Mouse (Mus musculus) limb, embryonic 11.5 days (tissue): ENCODE results near the gene Sept6. TPM values are rescaled to one million over a fixed set of nuclear protein-coding genes. Genes with fewer than 3 reads are reported as not detected.

Experiments
- ATAC-seq: fragments of 200-750 bp; cut with Nextera tagmentation; 2 replicates; pipeline ENCODE4 v1.8.0; 2017; ENCODE audit warnings: low read depth; ENCODE audit not compliant: insufficient number of reproducible peaks, low FRiP score, low TSS enrichment
- DNase-seq: peaks from one replicate; pipeline ENCODE4 v3.0.0-alpha.2; 2015; ENCODE audit warnings: low spot score
- H3K27ac ChIP-seq: fragments of 300-500 bp; sonication (generic); replicated peaks from 2 replicates; pipeline ENCODE4 v1.5.1; 2014; ENCODE audit warnings: low read depth, mild to moderate bottlenecking, low read length
- H3K27me3 ChIP-seq: fragments of 300-500 bp; sonication (generic); 2 replicates; pipeline ENCODE4 v1.6.1; 2014; ENCODE audit warnings: mild to moderate bottlenecking, low read length, mixed read lengths; ENCODE audit not compliant: control insufficient read depth, insufficient read depth
- H3K36me3 ChIP-seq: fragments of 300-500 bp; sonication (generic); 2 replicates; pipeline ENCODE4 v1.6.1; 2014; ENCODE audit warnings: mild to moderate bottlenecking, low read length, moderate library complexity, mixed read lengths; ENCODE audit not compliant: control insufficient read depth, insufficient read depth
- H3K4me1 ChIP-seq: fragments of 300-500 bp; sonication (generic); 2 replicates; pipeline ENCODE4 v1.6.1; 2014; ENCODE audit warnings: low read length, mixed read lengths; ENCODE audit not compliant: control insufficient read depth, insufficient read depth
- H3K4me2 ChIP-seq: fragments of 300-500 bp; sonication (generic); 2 replicates; pipeline ENCODE4 v1.6.1; 2014; ENCODE audit warnings: low read depth, mild to moderate bottlenecking, moderate library complexity; ENCODE audit not compliant: severe bottlenecking
- H3K4me3 ChIP-seq: fragments of 300-500 bp; sonication (generic); 2 replicates; pipeline ENCODE4 v1.5.1; 2014; ENCODE audit warnings: low read depth, low read length
- H3K9ac ChIP-seq: fragments of 300-500 bp; sonication (generic); 2 replicates; pipeline ENCODE4 v1.6.1; 2014; ENCODE audit warnings: mild to moderate bottlenecking, low read length
- H3K9me3 ChIP-seq: fragments of 300-500 bp; sonication (generic); 2 replicates; pipeline ENCODE4 v1.6.1; 2016; ENCODE audit warnings: low read length; ENCODE audit not compliant: control insufficient read depth
- WGBS: fragments of 180-500 bp; shearing (Covaris S2); extraction: QIAGEN DNeasy Blood & Tissue Kit; methylation state at CpG from one replicate; pipeline ENCODE4 v1.1.7; 2014; 5-methylcytosine and 5-hydroxymethylcytosine counted together
- polyA plus RNA-seq: library from polyadenylated mRNA; unstranded; fragments of >200 nt; fragmentation: Nextera tagmentation; extraction: Ambion mirVana; gene quantifications from 2 replicates; pipeline ENCODE4 v1.2.1, GENCODE M21; 2014

The Sept6 gene
- polyA plus RNA-seq, 1 experiment from 2014 or later, result 99.0 TPM

- no peaks in the 10 kb centered on the region for H3K27me3 ChIP-seq
- H3K9me3 ChIP-seq, result no peaks in the 10 kb centered on the region
- H3K4me1 ChIP-seq, result peaks cover 4% of the 10 kb centered on the region; the same call in 1 of the 2 replicates
- no peak for DNase-seq
- peak; percentile 37; the same call in 1 of the 2 replicates for ATAC-seq
- no peaks in the 10 kb centered on the region for H3K36me3 ChIP-seq
- peak overlapping the region; percentile 22; the same call in 1 of the 2 replicates for H3K9ac ChIP-seq
- H3K27ac ChIP-seq, result no peak overlapping the region; the same call in 1 of the 2 replicates
- peak overlapping the region; percentile 52 for H3K4me2 ChIP-seq
- WGBS, result 17% methylated on average over 11 of the region's 11 CpGs
- peak overlapping the region; percentile 60 for H3K4me3 ChIP-seq
Measured at GRCm38 (mm10) chrX:36989752-36990404, 1.7 kb downstream of the Sept6 start.

- ATAC-seq (peak; percentile 97), DNase-seq (peak; percentile 82)
- Histone ChIP-seq H3K4me1 (peaks cover 9% of the 10 kb centered on the region; the same call in 1 of the 2 replicates), H3K9ac (peak overlapping the region; percentile 69), H3K4me3 (peak overlapping the region; percentile 60), H3K27me3 (no peaks in the 10 kb centered on the region), H3K9me3 (no peaks in the 10 kb centered on the region), H3K4me2 (peak overlapping the region; percentile 52), H3K27ac (peak overlapping the region; percentile 83), H3K36me3 (no peaks in the 10 kb centered on the region)
- 7% methylated on average over 26 of the region's 29 CpGs for WGBS
Measured at GRCm38 (mm10) chrX:36989234-36989751, 2.3 kb downstream of the Sept6 start.

- Histone ChIP-seq H3K4me2 (peak overlapping the region; percentile 52), H3K4me3 (peak overlapping the region; percentile 60), H3K36me3 (no peaks in the 10 kb centered on the region), H3K4me1 (peaks cover 9% of the 10 kb centered on the region; the same call in 1 of the 2 replicates), H3K27me3 (no peaks in the 10 kb centered on the region), H3K27ac (peak overlapping the region; percentile 83), H3K9ac (peak overlapping the region; percentile 69), H3K9me3 (no peaks in the 10 kb centered on the region)
- peak; percentile 11; the same call in 1 of the 2 replicates for ATAC-seq
- DNase-seq, result peak; percentile 54
- 20% methylated on average over 22 of the region's 23 CpGs for WGBS
Measured at GRCm38 (mm10) chrX:36988754-36989153, 2.8 kb downstream of the Sept6 start.

GRCm38 (mm10) chrX:36987851-36988250, 3.7 kb downstream of the Sept6 start:
- DNase-seq, result no peak
- Histone ChIP-seq H3K4me2 (peak overlapping the region; percentile 52), H3K27ac (no peak overlapping the region), H3K9me3 (no peaks in the 10 kb centered on the region), H3K9ac (no peak overlapping the region), H3K27me3 (no peaks in the 10 kb centered on the region), H3K4me1 (peaks cover 13% of the 10 kb centered on the region), H3K36me3 (no peaks in the 10 kb centered on the region), H3K4me3 (peak overlapping the region; percentile 60)
- WGBS, result 66% methylated on average over 4 of the region's 4 CpGs
- ATAC-seq, result no peak

GRCm38 (mm10) chrX:36985041-36985440, 6.6 kb downstream of the Sept6 start:
- Histone ChIP-seq H3K9ac (no peak overlapping the region), H3K4me1 (peaks cover 15% of the 10 kb centered on the region), H3K9me3 (no peaks in the 10 kb centered on the region), H3K4me3 (no peak overlapping the region), H3K36me3 (no peaks in the 10 kb centered on the region), H3K27ac (no peak overlapping the region), H3K27me3 (no peaks in the 10 kb centered on the region), H3K4me2 (no peak overlapping the region)
- 56% methylated on average over 3 of the region's 3 CpGs for WGBS
- DNase-seq (no peak), ATAC-seq (no peak)

- Histone ChIP-seq H3K4me2 (peak overlapping the region; percentile 20), H3K4me3 (no peak overlapping the region; the same call in 1 of the 2 replicates), H3K9ac (no peak overlapping the region), H3K27ac (peak overlapping the region; percentile 81), H3K36me3 (no peaks in the 10 kb centered on the region), H3K27me3 (no peaks in the 10 kb centered on the region), H3K9me3 (no peaks in the 10 kb centered on the region), H3K4me1 (peaks cover 15% of the 10 kb centered on the region)
- DNase-seq (peak; percentile 73), ATAC-seq (peak; percentile 85)
- 39% methylated on average over 11 of the region's 11 CpGs for WGBS
Measured at GRCm38 (mm10) chrX:36983654-36984311, 7.8 kb downstream of the Sept6 start.

- 55% methylated on average over 8 of the region's 8 CpGs for WGBS
- Histone ChIP-seq H3K4me3 (no peak overlapping the region), H3K9ac (no peak overlapping the region), H3K9me3 (no peaks in the 10 kb centered on the region), H3K4me2 (peak overlapping the region; percentile 24), H3K27ac (peak overlapping the region; percentile 81), H3K4me1 (peaks cover 15% of the 10 kb centered on the region), H3K27me3 (no peaks in the 10 kb centered on the region), H3K36me3 (no peaks in the 10 kb centered on the region)
- peak; percentile 47 for DNase-seq
- peak; percentile 74 for ATAC-seq
Measured at GRCm38 (mm10) chrX:36982892-36983653, 8.5 kb downstream of the Sept6 start.

GRCm38 (mm10) chrX:36980563-36981187, 10.9 kb downstream of the Sept6 start:
- H3K4me3 ChIP-seq, result no peak overlapping the region
- no peaks in the 10 kb centered on the region for H3K9me3 ChIP-seq
- H3K27ac ChIP-seq, result no peak overlapping the region
- DNase-seq (no peak), ATAC-seq (no peak)
- H3K36me3 ChIP-seq, result no peaks in the 10 kb centered on the region
- no peak overlapping the region for H3K9ac ChIP-seq
- no peaks in the 10 kb centered on the region for H3K27me3 ChIP-seq
- no peak overlapping the region for H3K4me2 ChIP-seq
- H3K4me1 ChIP-seq, result peaks cover 15% of the 10 kb centered on the region
- WGBS, result 83% methylated on average over 10 of the region's 10 CpGs
